Mouse (Mus musculus): ENCODE data around the gene Exoc7. TPM values are rescaled to one million over a fixed set of nuclear protein-coding genes. Genes with fewer than 3 reads are reported as not detected.
A peak's percentile ranks its signal among the peaks of the same experiment; 100 is the strongest.

The Exoc7 gene
- total RNA-seq (2021): 10 to 100 TPM; 53.4 to 54.2 TPM
- long read RNA-seq, experiment 1, transcript Exoc7-203 (19 exons, 3,298 nt): minor isoform, 6 of 65 reads
- long read RNA-seq, experiment 1, transcript Exoc7-202 (18 exons, 3,205 nt): major isoform, 36 of 65 reads
- long read RNA-seq, experiment 1, partial matches to known transcripts: 3 of 65 reads
- long read RNA-seq, experiment 1, other reads (novel, unspliced or antisense): 19 of 65 reads
- long read RNA-seq, experiment 2, transcript Exoc7-202 (18 exons, 3,205 nt): major isoform, 77 of 120 reads
- long read RNA-seq, experiment 2, transcript Exoc7-203 (19 exons, 3,298 nt): minor isoform, 5 of 120 reads
- long read RNA-seq, experiment 2, partial matches to known transcripts: 15 of 120 reads
- long read RNA-seq, experiment 2, other reads (novel, unspliced or antisense): 22 of 120 reads

GRCm38 (mm10) chr11:116307019-116307725 lies at the start of gene Exoc7:
Exoc7 (minus strand) TSS chr11:116307233.
- DNase-seq (ENCODE audit: low spot score in 2 of 2): no peak

DNA sequence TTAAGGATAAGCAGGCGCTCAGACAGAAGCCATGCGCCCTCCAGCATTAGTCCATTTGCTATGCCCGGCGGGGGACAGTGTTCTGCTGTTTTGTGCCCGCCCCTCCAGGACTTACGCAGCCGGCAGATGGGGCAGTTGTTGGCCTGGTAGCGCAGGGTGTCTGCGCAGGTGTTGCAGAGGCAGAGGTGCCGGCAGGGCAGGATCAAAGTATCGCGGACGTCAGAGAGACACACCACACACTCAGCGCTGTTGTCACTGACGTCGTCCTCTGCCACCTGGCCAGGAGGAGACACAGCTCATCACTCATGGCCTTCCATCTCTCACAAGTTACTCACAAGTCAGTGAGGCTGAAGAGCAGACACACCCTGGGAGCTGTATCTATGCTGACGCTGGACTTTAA lies 47.5 kb upstream of the Exoc7 start:
- no peak for DNase-seq (ENCODE audit: low spot score in 2 of 2)

DNA sequence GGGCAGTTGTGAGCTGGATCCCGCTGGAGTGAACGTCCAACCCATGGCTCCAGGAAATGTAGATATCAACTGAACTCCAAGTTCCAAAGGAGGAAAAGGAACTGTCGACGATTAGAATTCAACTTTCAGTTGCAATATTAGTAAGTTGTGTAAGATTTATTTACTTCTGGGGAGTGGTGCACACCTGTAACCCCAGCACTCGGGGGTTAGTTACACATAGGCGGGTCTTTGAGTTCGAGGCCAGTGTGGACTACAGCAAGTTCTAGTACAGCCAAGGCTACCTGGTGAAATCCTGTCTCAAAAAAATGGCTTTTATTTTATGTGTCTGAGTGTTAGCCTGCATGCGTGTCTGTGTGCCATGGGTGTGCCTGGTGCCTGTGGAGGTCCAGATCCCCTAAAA lies 46.5 kb upstream of the Exoc7 start:
- no peak for DNase-seq (ENCODE audit: low spot score in 2 of 2)

DNA sequence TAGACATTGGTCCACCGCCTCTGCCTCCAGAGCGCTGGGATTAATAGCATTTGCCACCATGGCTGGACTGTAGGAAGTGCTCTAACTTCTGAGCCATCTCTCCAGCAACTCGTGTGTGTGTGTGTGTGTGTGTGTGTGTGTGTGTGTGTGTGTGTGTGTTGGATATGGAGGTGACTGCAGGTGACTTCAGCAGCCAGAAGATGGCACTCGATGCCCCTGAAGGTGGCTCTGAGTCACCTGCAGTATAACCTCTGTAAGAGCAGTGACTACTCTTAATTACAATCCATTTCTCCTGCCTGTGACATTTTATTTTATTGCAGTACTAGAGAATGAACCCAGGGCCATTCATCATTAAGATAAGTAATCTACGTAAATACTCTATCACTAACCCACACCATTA lies 44.3 kb upstream of the Exoc7 start:
- no peak for DNase-seq (ENCODE audit: low spot score in 2 of 2)

DNA sequence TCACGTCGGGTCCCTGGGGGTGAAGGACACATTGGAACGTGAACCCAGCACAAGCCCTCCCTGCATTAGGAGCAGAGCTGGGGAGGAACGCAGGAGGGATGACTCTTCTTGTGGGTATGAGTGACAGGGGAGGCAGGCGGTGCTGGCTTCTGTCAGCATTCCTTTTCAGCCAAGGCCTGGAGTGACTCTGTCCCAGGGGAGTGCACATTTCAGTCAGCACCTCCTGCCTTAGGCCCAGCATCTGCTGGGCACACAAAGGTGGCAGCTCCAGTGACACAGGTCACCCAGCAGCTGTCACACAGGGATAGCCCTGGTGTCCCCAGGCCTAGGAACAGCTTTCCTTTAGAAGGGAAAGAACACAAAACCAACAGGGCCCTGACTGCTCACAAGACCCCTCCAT lies 40.9 kb upstream of the Exoc7 start:
- no peak for DNase-seq (ENCODE audit: low spot score in 2 of 2)

- no peak for DNase-seq (ENCODE audit: low spot score in 2 of 2)
Observed at GRCm38 (mm10) chr11:116347012-116347411, 40.0 kb upstream of the Exoc7 start.

DNA sequence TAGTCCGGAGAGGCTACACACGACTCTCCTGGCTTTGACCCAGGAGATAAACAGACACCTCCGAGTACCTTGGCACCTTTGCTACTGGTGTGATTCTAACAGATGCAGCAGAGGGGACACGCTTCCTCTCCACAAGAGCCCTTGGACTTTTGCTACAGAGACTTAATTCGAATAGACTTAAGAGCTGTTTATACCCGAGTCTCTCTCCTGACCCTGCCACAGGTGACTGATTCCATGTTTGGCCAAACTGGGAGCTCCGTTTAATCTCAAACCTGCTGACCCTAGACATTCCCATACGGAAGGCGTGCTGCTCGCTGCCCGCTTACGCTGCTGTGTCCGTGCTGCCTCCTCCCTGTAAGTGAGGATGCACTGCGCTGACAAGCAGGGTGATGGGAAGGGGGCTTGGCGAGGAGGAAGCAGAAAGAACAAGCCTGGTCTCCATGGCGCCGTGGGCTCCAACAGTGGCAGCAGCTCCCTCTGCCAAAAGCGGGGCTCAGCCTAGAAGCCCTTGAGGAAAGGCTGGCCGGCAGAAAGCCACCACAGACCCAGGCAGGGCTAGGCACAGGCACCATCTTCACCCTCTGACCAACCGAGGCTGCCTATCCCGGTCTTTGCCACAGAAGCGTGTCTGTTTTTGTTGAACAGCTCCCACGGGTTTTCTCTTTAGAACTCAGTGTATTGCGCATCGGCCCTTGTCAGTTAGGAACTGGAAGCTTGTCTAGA lies 35.2 kb upstream of the Exoc7 start:
- no peak for DNase-seq (ENCODE audit: low spot score in 2 of 2)

- DNase-seq (ENCODE audit: low spot score in 2 of 2): no peak
Observed at GRCm38 (mm10) chr11:116337531-116337930, 30.5 kb upstream of the Exoc7 start.

DNA sequence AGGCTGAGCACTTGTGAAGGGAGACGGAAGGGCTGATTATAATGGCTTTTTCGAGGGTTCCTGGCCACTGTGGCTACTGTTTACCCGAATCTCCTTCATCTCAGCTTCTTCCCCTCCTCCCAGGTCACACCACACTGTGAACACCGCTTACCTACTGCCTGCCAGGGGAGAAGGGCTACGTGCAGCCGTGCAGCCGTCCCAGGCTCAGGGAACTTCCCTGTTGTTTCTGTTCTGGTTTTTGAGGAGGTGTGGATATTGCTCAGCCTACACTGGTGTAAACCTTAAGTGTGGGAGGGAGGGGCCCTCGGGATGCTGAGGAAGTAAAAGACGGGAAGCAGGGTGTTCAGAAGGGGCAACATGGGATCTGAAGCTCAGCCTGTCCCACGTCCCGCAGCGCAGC lies 30.0 kb upstream of the Exoc7 start:
- no peak for DNase-seq (ENCODE audit: low spot score in 2 of 2)

GRCm38 (mm10) chr11:116336393-116336792 lies 29.4 kb upstream of the Exoc7 start:
- no peak for DNase-seq (ENCODE audit: low spot score in 2 of 2)

DNA sequence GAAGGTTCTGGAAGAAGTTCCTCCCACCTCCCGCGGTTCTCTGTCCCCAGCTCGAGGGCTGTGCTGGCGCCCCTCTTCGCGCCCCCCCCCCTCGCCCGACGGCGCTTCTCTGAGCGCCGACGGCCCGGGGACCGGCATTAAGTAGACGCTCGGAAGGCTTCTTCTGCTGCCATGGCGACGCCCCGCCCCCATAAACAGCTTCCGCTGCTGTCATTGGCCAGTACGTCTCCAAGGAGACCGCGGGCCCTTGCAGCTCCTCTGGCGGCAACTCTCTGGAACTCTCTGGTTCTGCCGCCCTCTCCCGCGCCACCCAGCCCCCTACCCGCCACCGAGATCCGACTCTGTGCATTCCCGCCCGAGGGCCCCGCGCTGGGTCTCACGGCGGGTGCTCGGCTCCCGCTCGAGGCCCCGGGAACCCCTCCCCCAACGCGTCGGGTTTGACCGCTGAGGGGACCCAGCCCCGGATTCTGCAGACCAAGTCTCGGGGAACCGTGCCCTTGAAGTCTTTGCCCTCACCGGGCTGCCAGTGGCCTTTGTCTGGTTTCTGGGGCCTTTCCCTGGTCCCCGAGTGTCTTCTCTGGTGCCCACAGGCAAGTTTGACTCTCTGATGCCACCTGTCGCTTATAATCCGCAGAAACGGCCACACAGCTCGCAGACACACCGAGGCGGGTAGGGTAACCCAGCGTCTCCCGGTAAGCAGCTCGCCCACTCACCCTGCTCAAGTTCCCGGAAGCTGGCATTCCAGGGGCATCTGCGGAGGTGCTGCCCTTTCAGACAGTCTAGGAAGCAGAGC lies 28.4 kb upstream of the Exoc7 start, which contains the start of gene Foxj1:
TSS of gene Foxj1 (minus strand) at position 156 of the 793 bp plus-strand sequence.
- DNase-seq (ENCODE audit: low spot score in 2 of 2): peak; percentile 95

DNA sequence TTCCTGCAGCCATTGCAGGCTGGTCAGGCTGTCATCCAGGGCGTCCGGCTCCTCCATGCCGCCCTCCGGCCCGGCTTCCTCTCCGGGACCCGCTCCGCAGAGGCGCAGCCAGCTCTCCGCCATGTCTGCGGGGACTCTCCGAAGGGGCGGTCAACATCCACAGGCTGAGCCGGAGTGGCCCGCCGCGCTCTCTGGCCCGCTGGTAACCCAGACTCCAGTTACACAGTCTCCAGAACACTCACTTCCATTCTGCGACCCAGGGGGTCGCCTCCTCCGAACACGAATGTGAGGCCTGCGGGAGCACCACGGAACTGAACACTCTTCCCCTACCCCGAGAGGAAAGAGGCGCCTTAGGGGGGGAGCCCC lies 27.4 kb upstream of the Exoc7 start:
- DNase-seq (ENCODE audit: low spot score in 2 of 2): no peak

DNA sequence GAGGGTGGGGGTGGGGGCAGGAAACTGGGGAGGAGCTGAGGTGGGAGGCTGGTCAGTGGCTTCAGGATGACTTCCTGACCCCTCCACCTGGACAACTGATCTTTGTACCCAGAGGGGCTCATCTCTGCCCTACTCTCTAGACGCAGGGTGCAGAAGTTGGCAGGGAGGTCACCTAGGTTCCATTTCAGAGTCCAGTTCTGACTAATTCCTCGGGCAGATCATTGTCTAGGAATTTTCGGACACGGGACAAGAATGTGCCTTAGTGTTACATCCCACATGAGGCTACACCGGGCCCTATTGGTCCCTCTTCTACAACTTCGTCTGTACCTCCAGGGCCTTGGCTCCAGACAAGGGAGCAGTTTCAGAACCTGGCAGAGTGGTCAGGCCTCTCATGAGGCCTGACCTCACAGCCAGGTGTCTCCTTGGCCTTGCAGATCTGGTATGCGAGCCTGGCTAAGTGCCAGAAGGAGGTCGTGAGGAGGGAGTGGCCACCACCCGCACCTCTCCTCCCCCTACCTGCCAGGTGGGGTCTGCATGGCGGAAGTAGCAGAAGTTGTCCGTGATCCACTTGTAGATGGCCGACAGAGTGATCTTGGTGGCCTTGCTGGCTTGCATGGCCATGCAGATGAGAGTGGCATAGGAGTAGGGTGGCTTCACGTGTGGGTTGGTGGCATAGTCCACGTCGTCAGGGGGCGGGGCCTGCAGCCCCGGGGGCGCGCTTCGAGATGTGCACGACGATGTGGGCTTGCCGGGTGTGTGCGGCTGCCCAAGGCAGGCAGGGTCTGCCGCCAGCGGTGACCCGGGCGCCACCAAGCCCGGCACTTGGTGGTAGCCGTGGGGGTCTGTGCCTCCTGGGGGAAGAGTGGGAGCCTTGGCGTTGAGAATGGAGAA lies 26.7 kb upstream of the Exoc7 start:
- no peak for DNase-seq (ENCODE audit: low spot score in 2 of 2)

DNA sequence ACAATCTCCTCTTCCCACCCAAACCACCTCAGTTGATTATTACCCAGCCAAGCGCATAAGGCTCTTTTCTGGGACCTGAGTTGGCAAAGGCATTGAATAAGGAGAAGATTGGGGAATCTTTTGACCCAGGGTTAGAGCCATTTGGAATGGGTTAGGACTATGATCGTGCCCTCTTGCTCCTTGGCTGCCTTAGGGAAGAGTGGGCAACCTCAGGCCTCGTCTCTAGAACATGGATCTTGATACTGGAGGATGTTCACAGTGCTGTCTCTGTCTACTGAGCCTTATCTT lies 25.9 kb upstream of the Exoc7 start:
- no peak for DNase-seq (ENCODE audit: low spot score in 2 of 2)

DNA sequence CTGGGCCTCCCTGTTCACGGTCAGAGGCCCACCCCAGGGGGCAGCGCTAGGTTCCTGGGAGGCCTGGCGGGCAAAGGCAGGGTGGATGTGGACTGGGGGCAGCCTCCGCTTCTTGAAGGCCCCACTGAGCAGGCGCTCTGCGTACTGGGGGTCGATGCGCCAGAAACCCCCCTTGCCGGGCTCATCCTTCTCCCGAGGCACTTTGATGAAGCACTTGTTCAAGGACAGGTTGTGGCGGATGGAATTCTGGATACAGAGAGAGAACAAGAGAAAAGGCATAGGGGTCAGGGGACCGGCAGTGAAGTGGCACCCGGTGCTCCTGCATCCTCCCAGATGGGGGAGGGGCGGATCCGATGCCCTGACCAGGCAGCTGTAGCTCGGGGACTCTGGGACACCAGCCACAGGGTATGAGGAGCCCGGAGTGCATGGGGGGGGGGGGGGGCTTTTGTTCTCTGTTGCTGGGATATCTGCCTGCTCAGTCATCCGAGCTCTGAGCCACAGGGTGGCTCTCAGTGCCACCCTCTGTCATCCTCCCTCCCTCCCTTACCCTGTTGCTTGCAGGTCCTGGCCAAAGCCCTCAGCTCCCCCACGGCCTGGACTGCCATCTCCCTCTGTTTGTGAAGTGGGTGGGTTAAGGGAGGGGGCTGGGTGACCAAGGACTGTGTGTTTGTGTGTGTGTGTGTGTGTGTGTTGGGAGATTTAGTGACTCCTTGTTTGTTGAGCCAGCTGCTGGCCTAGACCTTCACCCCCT lies 25.4 kb upstream of the Exoc7 start:
- no peak for DNase-seq (ENCODE audit: low spot score in 2 of 2)

GRCm38 (mm10) chr11:116330211-116330518 lies 23.1 kb upstream of the Exoc7 start:
- no peak for DNase-seq (ENCODE audit: low spot score in 2 of 2)

DNA sequence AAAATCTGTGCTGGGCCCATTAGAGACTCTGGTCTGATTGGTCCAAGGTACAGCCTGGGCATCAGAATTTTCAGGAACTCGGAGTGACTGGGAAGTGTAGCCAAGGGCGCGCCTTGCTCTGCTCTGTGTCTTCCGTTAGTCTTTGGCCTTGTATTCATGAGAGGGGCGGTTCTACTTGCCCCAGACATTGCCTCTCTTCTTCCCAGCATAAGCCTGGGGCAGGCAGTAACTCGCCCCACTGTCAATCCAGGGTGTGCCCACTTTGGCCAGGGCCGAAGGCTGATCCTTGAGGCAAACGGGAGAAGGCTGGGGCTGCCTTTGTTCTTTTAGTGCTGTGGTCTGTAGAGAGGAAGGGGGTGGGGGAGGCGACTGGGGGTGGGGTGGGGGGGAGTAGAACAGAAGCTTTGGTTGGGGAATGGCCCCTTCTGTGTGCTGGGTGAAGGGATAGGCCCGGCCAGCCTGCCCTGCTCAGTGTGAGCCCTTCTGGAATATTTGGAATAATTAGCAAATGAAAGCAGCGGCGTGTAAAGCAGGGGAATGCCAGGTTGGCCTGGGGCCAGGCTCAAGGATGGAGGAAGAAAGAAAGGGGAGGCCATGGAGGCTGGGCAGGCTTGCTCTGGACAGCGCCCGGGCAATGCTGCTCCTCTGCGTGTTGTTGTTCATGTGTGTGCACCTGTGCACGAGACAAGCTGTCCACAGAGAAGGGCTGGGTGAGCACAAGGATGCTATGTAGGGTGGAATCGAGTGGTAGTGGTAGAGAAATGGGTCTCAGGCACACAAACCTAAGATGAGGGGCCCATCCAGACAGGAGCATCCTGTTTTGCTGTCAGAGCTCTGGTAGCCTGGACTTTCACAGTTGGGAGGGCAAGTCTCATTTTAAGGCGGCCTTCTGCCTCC lies 22.5 kb upstream of the Exoc7 start:
- DNase-seq (ENCODE audit: low spot score in 2 of 2): no peak

DNA sequence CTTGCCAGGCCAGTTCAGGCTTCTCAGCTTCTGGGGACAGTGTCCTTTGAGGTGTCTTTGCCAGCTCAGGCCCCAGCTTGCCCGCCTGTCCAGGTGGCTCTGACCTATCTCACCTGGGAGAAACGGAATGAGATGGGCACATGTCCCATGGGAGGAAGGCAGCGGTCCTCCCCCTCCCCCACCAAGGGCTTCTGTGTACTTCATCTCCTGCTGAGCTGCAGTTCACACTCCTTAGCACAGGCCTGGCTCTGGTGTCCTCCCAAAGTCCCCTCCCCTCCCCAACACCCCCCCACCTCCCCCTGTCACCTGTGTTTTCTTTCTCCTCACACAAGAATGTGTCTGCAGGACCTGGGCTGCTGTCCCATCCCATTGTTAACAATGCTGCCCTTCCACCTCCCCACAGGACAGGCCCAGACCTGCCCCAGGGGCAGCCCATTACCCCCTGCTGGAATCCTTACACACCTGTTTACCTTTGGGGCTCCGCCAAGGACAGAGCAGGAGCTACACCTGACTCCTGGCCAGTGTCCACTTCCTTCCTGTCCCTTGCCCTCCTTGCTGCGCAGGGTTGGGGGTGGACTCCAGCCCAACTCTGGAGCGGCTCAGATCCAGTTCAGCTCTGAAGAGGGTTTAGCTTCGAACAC lies 20.1 kb upstream of the Exoc7 start:
- DNase-seq (ENCODE audit: low spot score in 2 of 2): no peak
